Mouse (Mus musculus) thymus, postnatal 0 days (tissue): Measurements from ENCODE around the gene Sema4g. TPM values are rescaled to one million over a fixed set of nuclear protein-coding genes. Genes with fewer than 3 reads are reported as not detected.
"Not testable (repeated sequence)": the region's sequence is repeated elsewhere in the genome, so short reads cannot be mapped to it uniquely, and the experiment has no call there.

Source experiments
- DNase-seq: peaks from one replicate; pipeline ENCODE4 v3.0.0-alpha.2; 2015; ENCODE audit warnings: low spot score
- polyA plus RNA-seq: library from polyadenylated mRNA; unstranded; fragments of >200 nt; fragmentation: Nextera tagmentation; extraction: Ambion mirVana; gene quantifications from 2 replicates; pipeline ENCODE4 v1.2.1, GENCODE M21; 2015

Sema4g gene
- polyA plus RNA-seq, 1 experiment from 2014 or later, result 1.2 TPM

DNA sequence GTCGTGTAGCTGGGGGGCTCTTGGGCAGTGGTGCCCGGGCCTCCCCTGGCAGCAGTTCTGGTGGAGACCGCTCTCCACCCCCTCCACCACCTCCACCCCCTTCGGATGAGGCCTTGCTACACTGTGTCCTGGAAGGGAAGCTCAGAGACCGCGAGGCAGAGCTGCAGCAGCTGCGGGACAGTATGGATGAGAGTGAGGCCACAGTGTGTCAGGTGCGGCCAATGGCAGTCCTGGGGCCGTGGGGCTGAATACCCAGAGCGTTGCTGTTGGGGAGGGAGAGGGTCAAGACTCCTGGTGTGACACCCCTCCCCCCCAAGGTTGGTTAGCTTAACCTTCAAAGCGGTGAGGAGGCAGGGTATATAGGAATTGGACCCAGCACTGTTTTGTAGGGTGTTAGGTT is 35.1 kb downstream of the Sema4g start:
- DNase-seq, result no peak

DNA sequence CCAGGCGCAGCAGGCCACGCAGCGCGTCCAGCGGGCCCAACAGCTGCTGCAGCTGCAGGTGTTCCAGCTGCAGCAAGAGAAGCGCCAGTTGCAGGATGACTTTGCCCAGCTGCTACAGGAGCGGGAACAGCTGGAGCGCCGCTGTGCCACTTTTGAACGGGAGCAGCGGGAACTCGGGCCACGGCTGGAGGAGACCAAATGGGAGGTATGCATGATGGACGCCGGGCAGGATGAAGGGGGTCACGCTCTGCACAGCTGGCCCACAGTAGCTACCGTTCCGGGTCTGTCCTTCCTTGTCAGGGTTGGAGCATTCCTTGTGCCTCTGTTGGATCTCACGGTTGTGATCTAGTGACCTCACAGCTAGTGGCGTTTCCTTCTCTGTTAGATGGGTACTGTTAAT is 35.9 kb downstream of the Sema4g start:
- DNase-seq, result no peak

GRCm38 (mm10) chr19:45025937-45026568 is 37.2 kb downstream of the Sema4g start:
- DNase-seq, result no peak

- no peak for DNase-seq
Measured at GRCm38 (mm10) chr19:45026958-45027670, 38.2 kb downstream of the Sema4g start.

- DNase-seq, result no peak
Measured at GRCm38 (mm10) chr19:45027848-45028247, 38.9 kb downstream of the Sema4g start.

- no peak for DNase-seq
Measured at GRCm38 (mm10) chr19:45028746-45029145, 39.8 kb downstream of the Sema4g start.

DNA sequence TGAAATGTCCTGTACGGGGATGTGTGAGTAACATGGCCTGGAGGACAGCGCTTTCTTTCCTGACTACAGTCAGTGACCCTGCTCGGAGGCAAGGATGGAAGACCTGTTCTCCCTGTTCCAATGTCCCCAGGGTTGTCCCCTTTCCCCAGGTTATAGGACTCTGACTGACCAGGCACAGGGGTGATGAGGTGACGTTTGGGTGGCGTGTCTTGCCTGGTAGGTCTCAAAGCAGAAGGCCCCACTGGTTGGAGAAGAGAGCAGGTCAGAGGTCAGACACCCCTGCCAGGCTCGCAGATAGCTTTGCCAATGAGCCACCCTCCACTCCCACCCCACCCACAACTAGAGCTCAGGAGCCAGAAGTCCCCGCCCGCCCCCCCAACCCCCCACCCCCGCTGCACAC is 40.7 kb downstream of the Sema4g start:
- DNase-seq, result no peak

DNA sequence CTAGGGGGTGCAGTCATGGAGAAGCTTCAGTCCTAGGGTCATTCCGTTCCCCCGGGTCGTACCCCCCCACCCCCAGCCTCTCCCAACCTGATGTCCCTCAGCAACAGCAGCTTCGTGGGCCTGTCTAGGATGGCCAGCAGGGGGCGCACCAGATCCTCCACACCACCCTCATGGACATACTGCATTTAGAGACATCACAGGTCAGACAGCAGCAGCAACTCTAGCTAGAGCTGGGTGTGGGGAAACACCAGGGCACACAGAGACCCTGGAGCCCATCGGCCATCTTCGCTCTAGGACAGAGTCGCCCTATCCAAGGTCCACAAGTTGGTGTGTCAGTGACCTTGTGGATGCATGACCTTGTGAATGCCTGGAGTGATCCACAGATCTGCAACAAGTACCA is 41.2 kb downstream of the Sema4g start:
- DNase-seq, result peak; percentile 60

DNA sequence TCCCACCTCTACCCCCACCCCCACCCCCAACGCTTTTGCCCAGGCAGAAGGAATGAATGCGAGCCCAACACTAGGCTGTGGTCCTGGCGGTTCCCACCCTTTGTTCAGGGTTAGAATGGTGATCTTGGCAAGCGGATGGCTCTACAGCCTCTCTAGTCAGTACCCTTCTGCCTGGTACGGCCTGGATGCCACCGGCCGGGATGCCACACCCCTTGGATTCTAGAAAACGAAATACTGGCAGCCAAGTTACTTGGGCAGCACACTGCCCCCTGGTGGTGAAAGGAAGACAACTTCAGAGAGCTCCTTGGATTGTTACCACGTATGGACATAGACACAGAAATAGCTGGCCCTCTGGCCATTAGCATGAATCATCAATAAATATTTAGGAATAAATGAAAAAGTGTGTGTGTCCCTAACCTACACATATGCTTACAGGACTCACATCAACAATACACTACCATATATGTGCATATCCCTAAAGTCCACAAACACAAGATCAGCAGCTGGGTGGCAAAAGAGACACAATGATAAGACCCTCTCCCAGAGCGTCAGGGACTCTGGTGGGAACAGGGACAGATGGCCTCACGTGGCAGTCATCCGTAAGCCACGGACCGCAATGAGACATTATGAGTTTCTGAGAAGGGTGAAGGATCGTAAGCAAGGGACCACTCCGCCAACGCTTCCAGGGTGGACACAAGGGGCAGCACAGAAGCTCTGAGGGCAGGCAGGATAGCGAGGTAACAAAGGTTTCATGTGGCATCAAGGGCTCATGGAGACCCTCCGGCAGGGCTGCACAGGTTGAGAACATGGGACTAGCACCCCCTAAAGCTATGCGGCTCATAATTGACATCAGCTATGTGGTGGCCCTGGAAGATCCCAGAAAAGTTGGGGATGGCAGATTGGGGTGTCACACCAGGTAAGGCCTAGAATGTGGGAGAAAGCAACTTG is 42.1 kb downstream of the Sema4g start:
- DNase-seq, result peak; percentile 86

DNA sequence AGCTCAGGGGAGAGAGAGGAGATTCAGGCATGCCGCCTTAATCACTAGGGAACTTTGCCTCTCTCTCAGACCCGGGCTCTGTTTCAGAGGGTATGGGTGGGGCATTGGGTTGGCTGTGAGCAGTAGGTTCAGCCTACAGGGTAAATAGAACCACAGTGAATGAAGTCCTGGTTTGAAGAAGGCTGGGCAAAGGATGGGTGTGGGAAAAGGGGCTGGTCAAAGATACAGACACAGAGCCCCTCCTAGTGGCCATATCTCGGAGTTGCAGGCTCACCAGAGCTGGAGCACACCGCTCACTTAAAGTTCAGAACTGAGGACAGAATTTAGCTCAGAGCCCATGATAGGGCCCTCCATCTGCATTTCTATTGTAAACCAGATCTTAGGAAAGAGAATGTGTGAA is 42.9 kb downstream of the Sema4g start:
- DNase-seq, result peak; percentile 67

GRCm38 (mm10) chr19:45032570-45033332 is 43.9 kb downstream of the Sema4g start:
- DNase-seq, result no peak

DNA sequence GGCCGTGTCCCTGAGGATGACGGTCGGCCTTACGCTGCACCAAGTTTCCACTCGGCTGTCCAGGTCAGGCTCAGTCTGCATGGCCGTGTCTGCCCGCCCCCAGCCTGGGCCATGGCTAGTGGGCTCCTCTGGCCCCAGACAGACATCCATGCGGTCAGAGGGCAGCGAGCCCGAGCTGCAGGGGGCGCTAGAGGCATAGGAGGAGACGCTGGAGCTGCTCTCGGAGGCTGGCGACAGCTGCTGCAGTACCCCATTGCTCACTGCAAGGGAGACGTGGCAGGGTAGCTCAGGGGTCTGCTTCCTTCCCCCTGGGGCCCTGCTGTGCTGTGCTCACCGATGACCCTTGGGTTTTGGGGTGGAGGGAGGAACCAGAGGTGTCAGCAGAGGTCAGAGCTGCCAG is 48.0 kb downstream of the Sema4g start:
- peak; percentile 48 for DNase-seq

DNA sequence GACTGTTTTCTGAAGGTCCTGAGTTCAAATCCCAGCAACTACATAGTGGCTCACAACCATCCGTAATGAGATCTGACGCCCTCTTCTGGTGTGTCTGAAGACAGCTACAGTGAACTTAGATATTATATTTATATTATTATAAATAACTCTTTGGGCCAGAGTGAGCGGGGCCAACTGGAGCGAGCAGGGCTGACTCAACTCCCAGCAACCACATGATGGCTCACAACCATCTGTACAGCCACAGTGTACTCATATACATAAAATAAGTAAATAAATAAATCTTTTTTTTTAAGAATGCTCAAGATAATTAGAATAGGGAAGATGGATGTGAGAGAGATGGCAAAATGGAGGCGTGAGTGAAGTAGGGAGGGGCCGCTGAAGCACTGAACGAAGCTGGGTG is 49.3 kb downstream of the Sema4g start:
- DNase-seq, result not testable (repeated sequence)

GRCm38 (mm10) chr19:45040214-45040613 is 51.3 kb downstream of the Sema4g start:
- no peak for DNase-seq

DNA sequence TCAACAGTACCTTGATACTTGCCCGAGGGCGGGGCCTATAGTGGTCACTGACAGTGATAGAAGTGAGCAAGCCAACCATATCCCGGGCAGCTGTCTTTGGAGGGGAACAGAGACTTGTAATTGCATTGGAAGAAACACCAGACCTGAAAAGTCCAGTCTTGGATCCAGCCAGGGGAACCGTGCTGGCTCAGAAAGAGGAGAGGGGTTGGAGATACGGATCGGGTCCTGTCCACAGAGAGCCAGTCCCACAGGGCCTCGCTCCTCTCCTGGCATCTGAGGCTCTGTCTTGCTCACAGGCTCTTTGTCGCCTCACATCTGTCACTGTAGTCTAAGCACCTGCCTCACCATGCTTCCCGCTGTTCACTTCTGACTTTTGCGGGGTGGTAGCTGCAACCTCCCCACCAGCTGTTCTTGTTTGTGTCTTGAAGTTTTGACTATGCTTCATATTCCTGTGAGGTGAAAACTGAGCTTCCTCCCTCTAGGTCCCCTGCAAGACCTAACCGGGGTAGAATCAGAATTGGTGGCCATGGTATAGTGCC is 55.6 kb downstream of the Sema4g start:
- DNase-seq, result peak; percentile 54

GRCm38 (mm10) chr19:45045236-45045635 is 56.3 kb downstream of the Sema4g start:
- no peak for DNase-seq

- DNase-seq, result no peak
Measured at GRCm38 (mm10) chr19:45045651-45046050, 56.8 kb downstream of the Sema4g start, which contains the start of gene Pdzd7. Gene Pdzd7, minus strand, starts transcription at chr19:45045717.

GRCm38 (mm10) chr19:45046523-45047321 is 57.8 kb downstream of the Sema4g start:
- peak; percentile 83 for DNase-seq

GRCm38 (mm10) chr19:45047417-45047934 is 58.6 kb downstream of the Sema4g start, which contains the start of gene Sfxn3:
Gene Sfxn3, plus strand, starts transcription at chr19:45047503.
- DNase-seq, result peak; percentile 91
